Mouse (Mus musculus) heart, postnatal 0 days (tissue): ENCODE measurements around the gene Runx1.

Experiments used
- CTCF ChIP-seq: IDR thresholded peaks from 2 replicates; pipeline ENCODE4 v1.5.1; 2016; ENCODE audit warnings: antibody characterized with exemption, control low read depth, low read depth
- EP300 ChIP-seq: IDR thresholded peaks from 2 replicates; pipeline ENCODE4 v1.6.1; 2016; ENCODE audit warnings: antibody characterized with exemption, low read depth

DNA sequence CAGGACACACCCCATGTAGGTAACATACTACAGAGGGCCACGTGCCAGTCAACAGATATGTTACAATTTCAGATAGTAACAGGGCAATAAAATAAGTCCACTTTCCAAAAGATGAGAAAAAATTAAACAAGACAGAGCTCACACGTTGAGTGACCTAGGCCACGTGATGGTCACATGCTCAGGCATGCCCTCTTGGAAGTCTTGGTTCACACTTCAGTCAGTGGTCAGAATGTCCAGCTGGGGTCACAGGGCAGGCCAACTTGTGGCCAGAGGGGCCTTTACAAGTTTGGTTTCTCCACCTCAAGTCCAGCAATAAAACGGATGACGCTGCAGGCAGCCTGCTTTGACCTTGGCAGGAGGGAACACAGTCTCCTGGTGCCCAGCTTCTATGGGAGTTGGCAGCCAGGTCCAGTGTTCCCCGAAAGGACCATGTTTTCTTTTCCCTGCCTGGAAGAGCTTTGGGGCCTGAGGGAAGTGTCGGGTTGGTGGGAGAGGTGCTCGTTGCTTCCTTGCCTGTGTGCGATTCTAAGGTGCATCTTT, 46.0 kb downstream of the Runx1 start:
- TF ChIP-seq CTCF = no peak
- TF ChIP-seq EP300 = no peak
